Mouse (Mus musculus) kidney, embryonic 14.5 days (tissue): ENCODE measurements at regions not wholly inside any gene's neighbourhood (a gene's known extent, or its start where the extent isn't known, plus 50 kb on each side); places are given as distances from the start of the nearest gene placed in this dataset.

Experiments used
- ATAC-seq: fragments of 200-750 bp; cut with Nextera tagmentation; 2 replicates; pipeline ENCODE4 v1.8.0; 2017; ENCODE audit warnings: moderate number of reproducible peaks, mild to moderate bottlenecking, moderate TSS enrichment, moderate library complexity; ENCODE audit not compliant: low FRiP score, low TSS enrichment
- H3K27ac ChIP-seq: fragments of 300-500 bp; sonication (generic); 2 replicates; pipeline ENCODE4 v1.5.1; 2014; ENCODE audit warnings: low read depth, mild to moderate bottlenecking, low read length, moderate library complexity, mixed read lengths
- H3K27me3 ChIP-seq: fragments of 300-500 bp; sonication (generic); 2 replicates; pipeline ENCODE4 v1.6.1; 2014; ENCODE audit warnings: mild to moderate bottlenecking, low read length; ENCODE audit not compliant: control insufficient read depth, insufficient read depth
- H3K36me3 ChIP-seq: fragments of 300-500 bp; sonication (generic); 2 replicates; pipeline ENCODE4 v1.6.1; 2014; ENCODE audit warnings: low read length, mixed read lengths; ENCODE audit not compliant: control insufficient read depth, insufficient read depth
- H3K4me1 ChIP-seq: fragments of 300-500 bp; sonication (generic); 2 replicates; pipeline ENCODE4 v1.6.1; 2014; ENCODE audit warnings: low read length, mixed read lengths; ENCODE audit not compliant: control insufficient read depth, insufficient read depth
- H3K4me2 ChIP-seq: fragments of 300-500 bp; sonication (generic); replicated peaks from 2 replicates; pipeline ENCODE4 v1.6.1; 2014; ENCODE audit warnings: low read depth, mild to moderate bottlenecking, low read length
- H3K4me3 ChIP-seq: fragments of 300-500 bp; sonication (generic); 2 replicates; pipeline ENCODE4 v1.5.1; 2014; ENCODE audit warnings: mild to moderate bottlenecking, low read length
- H3K9ac ChIP-seq: fragments of 300-500 bp; sonication (generic); 2 replicates; pipeline ENCODE4 v1.6.1; 2014; ENCODE audit warnings: low read depth, mild to moderate bottlenecking, low read length, moderate library complexity
- H3K9me3 ChIP-seq: fragments of 300-500 bp; sonication (generic); 2 replicates; pipeline ENCODE4 v1.6.1; 2016; ENCODE audit warnings: low read length; ENCODE audit not compliant: control insufficient read depth
- WGBS: fragments of 180-500 bp; shearing (Covaris S2); extraction: QIAGEN DNeasy Blood & Tissue Kit; methylation state at CpG from one replicate; pipeline ENCODE4 v1.1.7; 2014; 5-methylcytosine and 5-hydroxymethylcytosine counted together

GRCm38 (mm10) chr8:91876161-91876560 is 74.3 kb upstream of the Irx3 start:
- ATAC-seq, result no peak
- no peak overlapping the region for H3K27ac ChIP-seq
- H3K9me3 ChIP-seq, result no peaks in the 10 kb centered on the region
- H3K4me3 ChIP-seq, result no peak overlapping the region
- H3K36me3 ChIP-seq, result no peaks in the 10 kb centered on the region
- 11% methylated on average over 15 of the region's 15 CpGs for WGBS
- H3K27me3 ChIP-seq, result peaks cover 91% of the 10 kb centered on the region
- no peak overlapping the region for H3K9ac ChIP-seq
- peaks cover 10% of the 10 kb centered on the region; the same call in 1 of the 2 replicates for H3K4me1 ChIP-seq
- no peak overlapping the region for H3K4me2 ChIP-seq

DNA sequence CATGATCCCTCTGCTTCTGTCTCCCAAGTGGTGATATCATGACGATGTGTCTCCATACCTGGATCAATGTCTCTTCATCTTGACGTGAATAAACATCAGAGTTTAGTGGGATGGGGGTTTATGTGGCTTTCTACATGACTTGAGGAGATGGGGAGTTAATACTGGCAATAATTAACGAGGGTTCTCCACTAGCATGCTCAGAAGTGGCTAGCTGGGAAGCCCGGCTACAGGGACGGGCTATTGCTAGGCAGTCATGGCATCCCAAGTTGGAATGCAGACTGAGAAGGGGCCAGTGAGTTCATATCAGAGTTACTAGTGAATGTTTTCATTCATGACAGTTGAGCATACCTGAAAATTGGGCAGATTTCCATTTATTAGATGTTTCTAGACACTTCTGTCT is 71.4 kb upstream of the Irx3 start:
- Histone ChIP-seq H3K4me3 (no peak overlapping the region), H3K4me2 (peak overlapping the region; percentile 39), H3K27me3 (peaks cover 76% of the 10 kb centered on the region), H3K27ac (no peak overlapping the region), H3K9ac (no peak overlapping the region), H3K9me3 (no peaks in the 10 kb centered on the region), H3K36me3 (no peaks in the 10 kb centered on the region), H3K4me1 (peaks cover 10% of the 10 kb centered on the region; the same call in 1 of the 2 replicates)
- 57% methylated on average over 5 of the region's 5 CpGs for WGBS
- ATAC-seq, result peak; percentile 56; the same call in 1 of the 2 replicates

GRCm38 (mm10) chr8:91872278-91873115 is 70.6 kb upstream of the Irx3 start:
- Histone ChIP-seq H3K4me3 (peak overlapping the region; percentile 3; the same call in 1 of the 2 replicates), H3K4me1 (peaks cover 10% of the 10 kb centered on the region; the same call in 1 of the 2 replicates), H3K9ac (no peak overlapping the region), H3K36me3 (no peaks in the 10 kb centered on the region), H3K27ac (no peak overlapping the region), H3K27me3 (peaks cover 71% of the 10 kb centered on the region), H3K9me3 (no peaks in the 10 kb centered on the region), H3K4me2 (peak overlapping the region; percentile 39)
- ATAC-seq, result peak; percentile 38; the same call in 1 of the 2 replicates
- 11% methylated on average over 29 of the region's 29 CpGs for WGBS

DNA sequence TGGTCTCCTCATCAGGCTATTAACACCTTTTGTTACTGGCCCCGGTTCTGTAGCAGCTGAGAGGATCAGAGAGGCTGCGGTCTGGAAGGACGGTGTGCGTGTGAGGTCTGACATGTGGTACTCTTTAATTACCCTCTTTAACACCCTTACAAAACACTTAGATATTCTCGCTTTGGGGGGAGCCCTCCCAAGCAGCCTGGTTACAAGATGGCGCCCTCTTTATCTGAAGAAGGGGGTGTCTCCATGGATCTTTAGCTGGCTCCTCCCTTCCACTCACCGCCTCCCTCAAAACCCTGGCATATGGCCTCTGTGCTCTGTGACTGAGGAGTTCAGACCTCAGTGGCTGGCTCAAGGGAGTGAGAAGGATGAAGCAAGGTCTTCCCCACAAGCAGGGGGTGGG is 65.2 kb upstream of the Irx3 start:
- no peaks in the 10 kb centered on the region for H3K36me3 ChIP-seq
- 13% methylated on average over 7 of the region's 7 CpGs for WGBS
- H3K4me3 ChIP-seq, result no peak overlapping the region
- H3K27ac ChIP-seq, result no peak overlapping the region
- no peak overlapping the region for H3K9ac ChIP-seq
- peaks cover 54% of the 10 kb centered on the region for H3K27me3 ChIP-seq
- H3K4me1 ChIP-seq, result no peaks in the 10 kb centered on the region
- no peak for ATAC-seq
- no peak overlapping the region for H3K4me2 ChIP-seq
- H3K9me3 ChIP-seq, result no peaks in the 10 kb centered on the region

- Histone ChIP-seq H3K36me3 (no peaks in the 10 kb centered on the region), H3K9me3 (no peaks in the 10 kb centered on the region), H3K4me3 (no peak overlapping the region), H3K27ac (no peak overlapping the region), H3K9ac (no peak overlapping the region), H3K4me2 (no peak overlapping the region), H3K27me3 (peaks cover 48% of the 10 kb centered on the region), H3K4me1 (no peaks in the 10 kb centered on the region)
- WGBS, result 35% methylated on average over 7 of the region's 7 CpGs
- no peak for ATAC-seq
Observed at GRCm38 (mm10) chr8:91866076-91866475, 64.2 kb upstream of the Irx3 start.

- H3K27ac ChIP-seq, result no peak overlapping the region
- 6% methylated on average over 10 of the region's 10 CpGs for WGBS
- H3K9ac ChIP-seq, result no peak overlapping the region
- H3K9me3 ChIP-seq, result no peaks in the 10 kb centered on the region
- no peak overlapping the region for H3K4me3 ChIP-seq
- no peaks in the 10 kb centered on the region for H3K4me1 ChIP-seq
- no peak overlapping the region for H3K4me2 ChIP-seq
- no peak for ATAC-seq
- H3K27me3 ChIP-seq, result peaks cover 42% of the 10 kb centered on the region
- H3K36me3 ChIP-seq, result no peaks in the 10 kb centered on the region
Observed at GRCm38 (mm10) chr8:91865361-91865760, 63.5 kb upstream of the Irx3 start.

GRCm38 (mm10) chr8:91863505-91863904 is 61.6 kb upstream of the Irx3 start:
- Histone ChIP-seq H3K4me2 (no peak overlapping the region), H3K9ac (no peak overlapping the region), H3K27me3 (peaks cover 38% of the 10 kb centered on the region), H3K4me3 (no peak overlapping the region), H3K4me1 (no peaks in the 10 kb centered on the region), H3K36me3 (no peaks in the 10 kb centered on the region), H3K9me3 (no peaks in the 10 kb centered on the region), H3K27ac (no peak overlapping the region)
- WGBS, result 25% methylated on average over 4 of the region's 4 CpGs
- no peak for ATAC-seq

- Histone ChIP-seq H3K36me3 (no peaks in the 10 kb centered on the region), H3K4me3 (no peak overlapping the region), H3K27me3 (peaks cover 4% of the 10 kb centered on the region; the same call in 1 of the 2 replicates), H3K4me2 (no peak overlapping the region), H3K9ac (no peak overlapping the region), H3K4me1 (no peaks in the 10 kb centered on the region), H3K27ac (no peak overlapping the region), H3K9me3 (no peaks in the 10 kb centered on the region)
- WGBS, result 74% methylated on average over 14 of the region's 14 CpGs
- no peak for ATAC-seq
Observed at GRCm38 (mm10) chr8:91855881-91856280, 54.0 kb upstream of the Irx3 start.

DNA sequence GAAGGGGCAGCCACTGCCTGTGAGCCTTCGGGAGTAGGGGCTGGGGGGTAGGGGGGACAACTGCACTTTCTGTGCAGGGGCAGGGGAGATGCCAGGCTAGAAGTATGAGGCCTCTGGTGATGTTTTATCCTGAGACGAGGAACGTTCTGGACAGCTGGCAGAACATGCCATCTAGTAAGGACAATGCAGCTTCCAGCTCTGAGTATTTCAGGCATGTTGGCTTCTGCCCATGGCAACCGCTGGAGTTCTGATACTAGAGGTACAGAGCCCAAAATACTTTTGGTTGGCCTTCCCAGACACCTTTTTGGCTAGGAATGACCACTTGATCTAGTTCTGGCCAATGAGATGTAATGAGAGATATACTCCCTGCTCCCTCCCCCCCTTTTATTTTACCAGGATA is 52.5 kb upstream of the Irx3 start:
- H3K9ac ChIP-seq, result no peak overlapping the region
- H3K9me3 ChIP-seq, result no peaks in the 10 kb centered on the region
- ATAC-seq, result no peak
- H3K36me3 ChIP-seq, result no peaks in the 10 kb centered on the region
- no peaks in the 10 kb centered on the region for H3K4me1 ChIP-seq
- no peak overlapping the region for H3K27ac ChIP-seq
- WGBS, result 81% methylated on average over 4 of the region's 4 CpGs
- no peak overlapping the region for H3K4me2 ChIP-seq
- H3K27me3 ChIP-seq, result peaks cover 4% of the 10 kb centered on the region; the same call in 1 of the 2 replicates
- H3K4me3 ChIP-seq, result no peak overlapping the region
